Mouse (Mus musculus): ENCODE measurements at regions not wholly inside any gene's neighbourhood (a gene's known extent, or its start where the extent isn't known, plus 50 kb on each side); places are given as distances from the start of the nearest gene placed in this dataset.

- no peak for DNase-seq (ENCODE audit: low spot score in 2 of 2)
Observed at GRCm38 (mm10) chr8:92518486-92518885, 155.6 kb upstream of the Irx6 start.

- DNase-seq (ENCODE audit: low spot score in 2 of 2), result no peak
Observed at GRCm38 (mm10) chr8:92522519-92522918, 151.6 kb upstream of the Irx6 start.

- DNase-seq (ENCODE audit: low spot score in 2 of 2), result no peak
Observed at GRCm38 (mm10) chr8:92529756-92530155, 144.3 kb upstream of the Irx6 start.

GRCm38 (mm10) chr8:92540636-92541035 lies 133.5 kb upstream of the Irx6 start:
- no peak for DNase-seq (ENCODE audit: low spot score in 2 of 2)

- no peak for DNase-seq (ENCODE audit: low spot score in 2 of 2)
Observed at GRCm38 (mm10) chr8:92545347-92546059, 128.6 kb upstream of the Irx6 start.

- DNase-seq (ENCODE audit: low spot score in 2 of 2), result no peak
Observed at GRCm38 (mm10) chr8:92555140-92555539, 118.9 kb upstream of the Irx6 start.

- peak in 1 of 2 experiments; percentile 3 for DNase-seq (ENCODE audit: low spot score in 2 of 2)
Observed at GRCm38 (mm10) chr8:92555631-92556030, 118.5 kb upstream of the Irx6 start.

- DNase-seq (ENCODE audit: low spot score in 2 of 2), result no peak
Observed at GRCm38 (mm10) chr8:92562471-92562870, 111.6 kb upstream of the Irx6 start.

GRCm38 (mm10) chr8:92562962-92563361 lies 111.1 kb upstream of the Irx6 start:
- DNase-seq (ENCODE audit: low spot score in 2 of 2), result no peak

- no peak for DNase-seq (ENCODE audit: low spot score in 2 of 2)
Observed at GRCm38 (mm10) chr8:92569650-92570049, 104.4 kb upstream of the Irx6 start.

GRCm38 (mm10) chr8:92579446-92579845 lies 94.6 kb upstream of the Irx6 start:
- DNase-seq (ENCODE audit: low spot score in 2 of 2), result no peak

- DNase-seq (ENCODE audit: low spot score in 2 of 2), result no peak
Observed at GRCm38 (mm10) chr8:92581051-92581450, 93.0 kb upstream of the Irx6 start.

GRCm38 (mm10) chr8:92600766-92601165 lies 73.3 kb upstream of the Irx6 start:
- no peak for DNase-seq (ENCODE audit: low spot score in 2 of 2)

GRCm38 (mm10) chr8:92602973-92603372 lies 71.1 kb upstream of the Irx6 start:
- DNase-seq (ENCODE audit: low spot score in 2 of 2), result no peak

- DNase-seq (ENCODE audit: low spot score in 2 of 2), result no peak
Observed at GRCm38 (mm10) chr8:92605631-92606030, 68.5 kb upstream of the Irx6 start.

- DNase-seq (ENCODE audit: low spot score in 2 of 2), result no peak
Observed at GRCm38 (mm10) chr8:92607604-92608003, 66.5 kb upstream of the Irx6 start.

- no peak for DNase-seq (ENCODE audit: low spot score in 2 of 2)
Observed at GRCm38 (mm10) chr8:92609908-92610307, 64.2 kb upstream of the Irx6 start.

GRCm38 (mm10) chr8:92610487-92611059 lies 63.5 kb upstream of the Irx6 start:
- no peak for DNase-seq (ENCODE audit: low spot score in 2 of 2)

GRCm38 (mm10) chr8:92613486-92613885 lies 60.6 kb upstream of the Irx6 start:
- DNase-seq (ENCODE audit: low spot score in 2 of 2), result no peak

GRCm38 (mm10) chr8:92616341-92617115 lies 57.6 kb upstream of the Irx6 start:
- no peak for DNase-seq (ENCODE audit: low spot score in 2 of 2)

GRCm38 (mm10) chr8:92618281-92618680 lies 55.8 kb upstream of the Irx6 start:
- DNase-seq (ENCODE audit: low spot score in 2 of 2), result peak; percentile 24 to 25
